Mouse (Mus musculus) naive thymus-derived CD4-positive, alpha-beta T cell, adult 2 months (primary cell): Measurements from ENCODE around the gene Clec16a.

Source experiments
- DNase-seq: peaks from one replicate; pipeline ENCODE4 v3.0.0-alpha.2; 2011; ENCODE audit warnings: low read depth

Clec16a gene

DNA sequence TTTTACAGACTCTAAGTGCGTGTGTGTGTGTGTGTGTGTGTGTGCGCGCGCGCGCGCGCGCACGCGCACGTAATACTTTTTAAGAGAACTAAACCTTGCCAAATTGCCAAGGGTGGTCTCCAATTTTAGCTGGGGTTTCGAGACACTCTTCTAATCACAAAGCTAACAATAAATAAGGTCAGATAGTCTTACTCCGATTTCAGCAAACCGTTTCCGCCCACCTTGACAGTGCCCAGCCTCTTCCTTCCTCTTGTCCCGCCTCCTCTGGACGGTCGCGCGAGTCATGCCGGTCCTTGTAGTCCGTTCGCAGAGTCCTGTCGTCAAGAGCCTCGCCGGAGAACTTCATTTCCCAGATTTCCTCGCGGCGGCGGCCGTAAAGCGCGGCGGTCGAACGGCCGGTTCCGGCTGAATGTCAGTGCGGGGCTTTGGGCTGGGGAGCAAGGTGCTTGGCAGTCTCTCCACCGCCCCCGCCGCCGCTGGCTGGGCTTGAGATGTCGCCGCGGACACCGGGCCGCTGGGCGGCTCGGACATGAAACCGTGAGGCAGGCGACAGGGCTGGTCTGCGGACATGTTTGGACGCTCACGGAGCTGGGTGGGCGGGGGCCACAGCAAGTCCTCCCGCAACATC, at the start of gene Clec16a:
TSS of gene Clec16a (plus strand) at position 345 of the 628 bp plus-strand sequence.
- peak; percentile 96 for DNase-seq

DNA sequence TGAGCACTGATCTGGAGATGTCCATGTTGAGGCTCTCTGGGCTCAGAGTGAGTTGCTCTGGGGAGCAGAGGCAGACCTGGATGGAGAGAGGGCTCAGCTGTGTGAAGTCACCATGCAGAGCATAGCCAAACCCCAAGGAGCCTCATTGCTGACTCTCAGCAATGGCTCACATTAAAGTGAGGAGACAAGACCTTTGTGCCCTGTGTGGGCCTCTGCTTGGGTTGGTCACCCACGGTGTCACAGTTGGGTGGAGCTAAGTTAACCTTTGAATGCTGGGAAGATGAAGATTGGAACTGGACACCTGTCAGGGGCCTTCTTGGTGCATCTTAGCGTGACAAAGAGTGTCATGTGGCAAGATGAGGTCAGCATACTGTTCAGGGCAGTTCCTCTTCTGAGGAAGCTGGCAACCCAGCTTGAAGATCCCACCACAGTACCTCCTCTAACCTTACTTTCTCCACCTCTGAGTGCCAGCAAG, 49.3 kb upstream of the Clec16a start:
- no peak for DNase-seq

DNA sequence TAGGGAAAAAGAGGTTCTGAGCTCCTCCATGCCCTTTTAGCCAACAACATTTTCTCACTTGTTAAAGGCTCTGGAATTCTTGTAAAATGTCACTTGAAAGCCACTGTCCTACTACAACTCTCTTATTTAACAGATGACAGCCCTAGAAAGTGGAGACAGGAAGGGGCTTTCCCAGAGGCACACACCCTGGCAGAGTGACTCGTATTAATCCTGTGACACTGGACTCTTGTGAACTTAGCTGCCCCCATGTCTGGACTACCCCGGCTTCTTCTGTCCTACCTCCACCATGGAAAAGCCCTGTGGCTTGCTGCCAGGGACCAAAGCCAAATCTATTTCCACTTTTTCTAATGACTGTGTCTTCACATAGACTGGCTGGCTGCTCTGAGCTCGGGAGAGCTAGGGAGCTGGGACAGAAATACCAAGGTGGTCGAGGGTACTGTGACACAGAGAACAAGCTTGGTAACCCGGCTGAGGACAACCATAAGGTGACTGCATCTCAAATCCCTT, 47.0 kb upstream of the Clec16a start:
- DNase-seq = no peak

DNA sequence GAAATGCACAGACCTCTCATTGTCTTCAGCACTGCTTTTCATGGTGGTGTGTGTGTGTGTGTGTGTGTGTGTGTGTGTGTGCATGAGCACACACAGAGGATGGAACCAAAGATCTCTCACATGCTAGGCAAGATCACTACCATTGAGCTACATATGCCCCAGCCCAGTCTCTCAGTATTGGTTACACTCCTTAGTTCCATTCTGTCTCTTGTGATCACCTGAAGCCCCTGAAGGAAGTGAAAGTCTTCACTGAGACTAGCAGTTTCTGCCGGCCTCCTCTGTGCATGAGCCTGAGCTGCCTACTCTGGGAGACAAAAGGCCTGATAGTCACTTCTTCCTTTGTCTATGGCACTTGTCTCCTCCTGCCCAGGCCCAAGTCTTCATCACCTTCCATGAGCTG, 46.0 kb upstream of the Clec16a start:
- no peak for DNase-seq

DNA sequence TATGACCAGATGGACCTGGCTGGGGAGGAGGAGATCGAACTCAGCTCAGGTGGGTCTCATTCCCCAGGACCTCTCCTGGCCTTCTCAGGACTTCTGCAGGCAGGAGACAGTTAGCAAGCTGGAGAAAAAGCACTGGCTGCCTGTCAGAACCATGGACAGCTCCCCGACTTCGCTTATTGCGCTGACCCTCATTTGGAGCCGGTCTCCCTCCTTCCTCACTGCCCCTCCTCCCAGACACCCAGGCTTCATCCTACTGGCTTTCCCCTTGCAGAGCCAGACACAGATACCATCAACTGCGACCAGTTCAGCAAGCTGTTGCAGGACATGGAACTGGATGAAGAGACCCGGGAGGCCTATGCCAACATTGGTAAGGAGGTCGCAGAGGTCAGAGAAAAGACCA, 43.3 kb upstream of the Clec16a start:
- DNase-seq = no peak

DNA sequence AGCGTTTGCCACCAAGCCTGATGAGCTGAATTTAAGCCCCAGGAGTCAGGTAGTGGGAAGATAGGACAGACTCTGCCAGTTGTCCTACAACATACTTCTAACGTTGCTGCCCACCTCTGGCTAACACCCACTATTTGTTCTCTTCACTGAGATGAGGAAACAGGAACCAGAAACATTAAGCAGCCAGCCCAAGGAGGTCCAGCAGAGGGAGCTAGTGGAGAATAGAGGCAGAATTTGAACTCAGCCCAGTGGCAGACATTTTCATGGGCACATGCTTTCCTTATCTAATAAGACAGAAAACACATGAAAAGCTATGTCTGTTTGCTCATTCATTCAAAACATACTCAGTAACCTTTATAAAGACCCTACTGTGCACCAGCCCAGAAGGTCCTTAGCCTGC, 42.1 kb upstream of the Clec16a start:
- no peak for DNase-seq

DNA sequence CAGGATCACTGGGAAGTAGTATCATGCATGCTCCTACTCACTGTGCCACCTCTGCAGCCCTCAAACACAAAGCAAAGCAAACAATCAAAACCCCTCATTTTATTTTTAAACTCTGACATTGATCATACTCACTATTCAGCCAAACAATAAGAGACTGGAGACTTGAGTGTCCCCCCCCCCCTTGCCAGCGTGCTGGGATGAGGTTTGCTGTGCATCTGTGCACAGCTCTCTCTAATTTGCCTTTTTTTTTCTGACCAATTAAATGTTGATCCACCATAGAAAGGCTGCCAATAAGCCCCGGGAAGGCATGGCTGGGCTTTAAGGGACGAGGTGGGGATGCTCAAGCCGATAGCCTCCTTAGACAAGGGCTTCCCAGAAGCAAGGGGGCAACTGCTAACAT, 37.7 kb upstream of the Clec16a start:
- DNase-seq = no peak

DNA sequence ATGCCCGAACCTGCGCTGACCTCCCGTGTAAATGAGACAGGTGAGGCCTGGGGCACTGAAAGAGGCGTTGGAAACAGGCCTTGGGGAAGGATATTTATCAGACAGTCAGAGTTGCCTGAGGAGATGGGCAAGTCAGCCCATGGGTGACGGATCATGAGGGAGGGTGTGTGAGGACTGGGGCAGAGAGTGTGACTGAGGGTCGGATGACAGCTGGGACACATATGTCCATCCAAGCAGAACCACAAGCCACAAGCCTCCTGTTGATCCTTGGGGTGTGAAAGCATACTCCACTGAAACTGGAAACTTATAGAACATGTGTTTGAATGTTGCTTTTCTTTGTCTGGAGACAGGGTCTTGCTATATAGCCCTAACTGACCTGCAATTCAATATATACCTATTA, 36.4 kb upstream of the Clec16a start:
- DNase-seq = no peak

DNA sequence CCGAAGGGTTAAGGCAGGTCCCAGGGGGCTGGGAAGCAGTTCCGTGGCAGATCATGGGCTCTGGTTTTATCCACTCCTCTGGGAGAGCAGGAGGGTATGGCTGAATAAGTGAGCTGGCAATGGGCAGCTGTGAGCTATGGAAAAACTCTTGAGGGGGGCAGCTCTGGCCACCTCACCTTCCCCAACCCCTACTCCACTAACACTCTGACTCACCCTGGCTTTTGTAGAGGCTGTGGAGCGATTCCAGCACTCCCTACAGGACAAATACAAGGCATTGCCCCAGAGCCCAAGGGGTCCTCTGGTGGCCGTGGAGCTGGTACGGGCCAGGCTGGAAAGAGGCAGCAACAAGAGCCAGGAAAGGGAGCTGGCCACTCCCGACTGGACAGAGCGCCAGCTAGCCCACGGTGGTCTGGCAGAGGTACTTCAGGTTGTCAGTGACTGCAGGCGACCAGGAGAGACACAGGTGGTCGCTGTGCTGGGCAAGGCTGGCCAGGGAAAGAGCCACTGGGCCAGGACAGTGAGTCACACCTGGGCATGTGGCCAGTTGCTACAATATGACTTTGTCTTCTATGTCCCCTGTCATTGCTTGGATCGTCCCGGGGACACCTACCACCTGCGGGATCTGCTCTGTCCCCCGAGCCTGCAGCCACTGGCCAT, 34.5 kb upstream of the Clec16a start:
- no peak for DNase-seq

DNA sequence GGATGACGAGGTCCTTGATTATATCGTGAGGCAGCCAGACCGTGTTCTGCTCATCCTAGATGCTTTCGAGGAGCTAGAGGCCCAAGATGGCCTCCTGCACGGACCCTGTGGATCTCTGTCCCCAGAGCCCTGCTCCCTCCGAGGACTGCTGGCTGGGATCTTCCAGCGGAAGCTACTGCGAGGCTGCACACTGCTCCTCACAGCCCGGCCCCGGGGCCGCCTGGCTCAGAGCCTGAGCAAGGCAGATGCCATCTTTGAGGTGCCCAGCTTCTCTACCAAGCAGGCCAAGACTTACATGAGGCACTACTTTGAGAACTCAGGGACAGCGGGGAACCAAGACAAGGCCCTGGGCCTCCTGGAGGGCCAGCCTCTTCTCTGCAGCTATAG, 34.0 kb upstream of the Clec16a start:
- no peak for DNase-seq

DNA sequence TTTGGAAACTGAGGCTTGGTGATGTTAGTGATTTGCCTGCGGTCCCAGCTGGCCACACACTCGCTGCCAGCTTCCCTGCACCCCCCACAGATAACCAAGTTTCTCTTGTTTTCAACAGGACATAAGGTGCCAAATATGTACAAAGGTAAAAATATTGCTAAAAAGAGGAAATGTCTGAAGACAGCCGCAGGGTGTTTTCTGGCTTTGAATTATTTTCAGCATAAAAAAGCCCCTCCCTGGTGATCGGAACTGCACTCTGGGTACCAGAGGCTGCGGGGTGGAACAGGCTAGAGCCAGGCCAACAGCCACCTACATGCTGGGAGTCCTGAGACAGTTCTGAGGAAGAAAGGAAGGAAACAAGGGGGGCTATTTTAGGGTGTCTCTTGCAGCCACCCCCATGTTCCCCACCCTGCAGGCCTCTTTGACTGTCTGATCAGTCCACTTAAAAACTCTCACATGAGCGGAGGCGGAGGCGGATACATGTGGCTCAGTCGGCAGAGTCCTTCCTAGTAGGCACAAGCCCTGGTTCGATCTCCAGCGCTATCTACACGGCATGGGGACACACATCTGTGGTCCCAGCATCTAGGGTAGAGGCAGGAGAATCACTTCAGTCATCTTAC, 29.1 kb upstream of the Clec16a start:
- no peak for DNase-seq

DNA sequence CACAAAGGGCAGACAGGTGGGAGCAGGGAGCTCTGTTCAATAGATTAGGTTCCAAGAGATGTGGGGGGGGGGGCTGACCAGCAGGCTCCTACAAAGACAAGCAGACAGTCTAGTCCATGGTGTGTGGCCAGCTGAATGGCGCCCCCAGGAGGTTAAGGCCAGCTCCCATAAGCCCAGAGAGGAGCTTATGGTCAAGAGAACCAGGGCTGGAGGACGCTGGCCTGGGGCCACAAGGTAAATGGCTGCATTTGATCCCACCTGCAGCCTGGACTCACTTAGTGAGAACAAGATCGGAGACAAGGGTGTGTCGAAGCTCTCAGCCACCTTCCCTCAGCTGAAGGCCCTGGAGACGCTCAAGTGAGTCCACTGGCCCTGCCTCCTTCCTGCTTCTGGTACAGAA, 27.1 kb upstream of the Clec16a start:
- DNase-seq = no peak

DNA sequence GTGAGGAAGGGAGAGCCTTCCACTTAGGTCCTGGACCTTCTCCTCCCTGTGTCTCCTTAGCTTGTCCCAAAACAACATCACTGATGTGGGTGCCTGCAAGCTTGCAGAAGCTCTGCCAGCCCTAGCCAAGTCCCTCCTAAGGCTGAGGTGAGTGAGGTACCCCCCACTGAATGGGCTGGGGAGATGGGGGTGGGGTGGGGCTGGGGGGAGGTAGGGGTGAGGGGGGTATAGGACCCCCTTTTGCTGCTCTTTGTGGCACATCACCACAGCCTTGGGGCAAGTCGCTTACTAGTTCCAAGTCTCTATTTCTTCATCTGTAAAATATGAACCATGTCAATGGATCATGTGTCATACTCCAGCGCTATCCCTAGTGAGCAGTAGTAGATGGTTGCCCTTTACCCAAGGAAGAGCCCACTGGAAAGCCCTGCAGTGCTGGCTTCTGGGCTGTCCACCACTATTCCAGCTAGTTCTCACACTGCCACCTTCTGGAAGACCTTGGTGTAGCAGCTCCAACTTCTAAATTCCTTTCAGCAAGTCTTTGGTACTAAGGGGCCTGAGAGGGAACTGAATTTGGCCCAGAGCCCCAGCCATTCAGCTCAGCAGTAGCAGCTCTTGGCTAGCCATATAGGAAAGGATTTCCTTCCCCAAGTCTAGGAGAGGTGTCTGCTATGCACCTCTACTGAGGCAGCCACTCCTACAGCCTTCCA, 24.1 kb upstream of the Clec16a start:
- DNase-seq = peak; percentile 78

DNA sequence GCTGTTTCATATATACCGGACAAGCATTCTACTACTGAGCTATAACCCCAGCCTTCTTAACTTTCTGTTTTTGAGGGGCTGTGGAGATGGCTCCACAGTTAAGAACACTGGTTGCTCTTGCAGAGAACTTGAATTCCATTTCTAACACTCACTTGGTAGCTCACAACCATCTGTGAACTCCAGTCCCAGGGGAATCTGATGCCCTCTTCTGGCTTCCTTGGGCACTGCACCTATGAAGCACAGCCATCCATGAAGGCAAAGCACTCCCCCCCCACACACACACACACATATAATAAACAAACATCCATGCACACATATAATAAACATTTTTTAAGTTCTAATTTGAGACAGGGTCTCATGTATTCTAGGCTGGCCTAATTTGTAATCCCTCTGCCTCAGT, 22.3 kb upstream of the Clec16a start:
- peak; percentile 74 for DNase-seq

DNA sequence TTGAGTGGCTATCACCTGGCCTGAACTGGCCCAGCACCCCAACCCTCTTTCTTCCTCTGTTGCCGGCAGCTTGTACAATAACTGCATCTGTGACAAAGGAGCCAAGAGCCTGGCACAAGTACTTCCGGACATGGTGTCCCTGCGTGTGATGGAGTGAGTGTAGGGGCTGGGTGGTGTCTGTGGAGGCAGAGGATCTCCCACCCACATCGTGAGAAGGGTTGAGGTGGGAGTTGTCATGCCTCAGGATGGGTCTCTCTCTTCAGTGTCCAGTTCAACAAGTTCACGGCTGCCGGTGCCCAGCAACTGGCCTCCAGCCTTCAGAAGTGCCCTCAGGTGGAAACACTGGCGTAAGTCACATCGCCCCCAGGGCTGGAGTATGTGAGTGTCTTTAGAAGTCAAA, 21.5 kb upstream of the Clec16a start:
- DNase-seq = no peak

DNA sequence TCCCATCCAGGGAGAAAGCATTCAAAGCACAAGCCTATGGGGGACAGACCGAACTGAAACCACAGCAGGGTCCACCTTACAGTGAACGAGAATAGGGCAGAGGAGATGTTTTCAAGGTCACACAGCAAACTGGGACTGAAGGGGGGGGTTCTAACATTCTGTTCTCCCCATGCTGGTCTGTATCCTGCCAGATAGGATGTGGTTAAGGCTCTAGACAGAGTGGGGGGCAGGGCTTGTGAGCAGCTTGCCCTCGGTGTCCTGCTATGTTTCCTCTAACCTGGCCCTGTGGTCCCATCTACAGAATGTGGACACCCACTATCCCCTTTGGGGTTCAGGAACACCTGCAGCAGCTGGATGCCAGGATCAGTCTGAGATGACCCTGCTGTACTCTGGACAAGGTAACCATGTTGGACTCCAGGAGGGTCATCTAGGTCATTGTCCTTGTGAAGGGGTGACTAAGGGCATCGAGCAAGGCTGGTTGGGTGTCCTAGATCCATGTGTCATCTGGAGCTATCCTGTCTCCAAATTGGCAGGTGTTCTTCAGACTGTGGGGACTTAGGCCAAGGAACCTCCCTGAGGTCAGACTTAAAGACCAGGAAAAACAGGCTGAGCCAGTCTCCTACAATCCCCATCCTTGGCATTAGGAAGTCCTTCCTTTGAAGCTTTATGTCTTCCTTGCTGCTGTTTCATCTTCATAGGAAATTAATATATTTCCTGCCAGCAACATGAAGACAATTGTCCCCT, 20.1 kb upstream of the Clec16a start:
- peak; percentile 39 for DNase-seq

DNA sequence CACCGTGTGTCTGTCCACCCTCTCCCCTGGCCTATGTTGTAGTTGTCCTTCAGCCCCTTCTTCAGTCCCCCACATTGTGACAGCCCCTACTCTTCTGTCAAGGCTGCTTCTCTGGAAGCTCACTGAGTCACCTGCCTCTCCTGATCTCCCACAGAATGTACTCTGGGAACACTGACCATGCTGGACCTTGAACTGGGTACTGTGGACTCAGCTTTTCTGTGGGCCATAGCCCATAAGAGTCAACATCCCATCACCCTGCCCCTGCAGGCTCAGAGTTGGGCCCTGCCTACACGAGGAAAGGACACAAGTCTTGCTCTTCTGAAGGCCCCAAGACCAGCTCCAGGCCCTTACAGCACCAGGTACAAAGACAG, 19.5 kb upstream of the Clec16a start:
- no peak for DNase-seq

DNA sequence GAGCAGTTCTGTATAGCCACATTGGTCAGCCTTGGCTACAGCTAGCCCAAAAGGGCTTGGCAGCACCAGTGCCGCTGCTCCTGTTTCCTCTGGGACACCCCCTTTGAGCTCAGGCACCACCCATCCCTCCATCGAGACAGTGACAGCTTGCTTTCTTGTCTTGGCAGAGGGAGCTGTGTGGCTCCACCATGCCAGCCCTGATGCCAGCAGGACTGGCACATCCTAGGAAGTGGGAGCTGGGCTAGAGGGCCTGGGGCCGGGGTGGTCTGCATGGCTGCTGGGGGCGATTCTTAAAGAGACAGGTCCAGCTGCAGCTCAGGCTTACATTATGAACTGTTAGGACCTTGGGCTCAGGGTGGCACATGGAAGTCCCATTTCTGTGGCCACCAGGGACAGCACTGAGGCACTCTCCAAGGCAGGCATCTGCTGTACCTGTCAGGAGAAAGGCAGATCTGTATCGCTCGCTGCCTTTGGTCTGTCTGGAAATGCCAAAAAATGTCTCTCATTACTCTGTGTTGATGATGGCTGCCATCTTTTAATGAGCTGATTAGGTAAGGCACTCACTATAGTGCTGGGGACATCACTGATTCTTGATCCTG, 18.0 kb upstream of the Clec16a start:
- no peak for DNase-seq

DNA sequence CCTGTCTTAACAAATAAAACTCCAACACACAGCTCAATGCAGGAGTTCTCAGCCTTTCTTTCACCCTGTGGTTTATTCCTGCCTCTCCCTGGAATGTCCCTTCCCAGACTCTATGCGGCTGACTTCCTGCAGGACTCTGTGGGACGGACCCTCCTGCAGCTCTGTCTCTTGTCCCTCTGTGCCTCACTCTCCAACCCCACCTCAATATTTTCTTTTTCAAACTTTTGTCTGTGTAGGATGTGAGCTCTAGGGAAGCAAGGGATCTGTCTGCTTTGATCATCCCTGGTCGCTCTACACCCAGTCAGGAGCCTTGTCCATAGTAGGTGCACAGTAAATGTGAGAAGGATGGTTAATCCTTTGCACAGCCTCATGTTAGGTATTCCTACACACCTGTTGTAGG, 16.8 kb upstream of the Clec16a start:
- DNase-seq = no peak

DNA sequence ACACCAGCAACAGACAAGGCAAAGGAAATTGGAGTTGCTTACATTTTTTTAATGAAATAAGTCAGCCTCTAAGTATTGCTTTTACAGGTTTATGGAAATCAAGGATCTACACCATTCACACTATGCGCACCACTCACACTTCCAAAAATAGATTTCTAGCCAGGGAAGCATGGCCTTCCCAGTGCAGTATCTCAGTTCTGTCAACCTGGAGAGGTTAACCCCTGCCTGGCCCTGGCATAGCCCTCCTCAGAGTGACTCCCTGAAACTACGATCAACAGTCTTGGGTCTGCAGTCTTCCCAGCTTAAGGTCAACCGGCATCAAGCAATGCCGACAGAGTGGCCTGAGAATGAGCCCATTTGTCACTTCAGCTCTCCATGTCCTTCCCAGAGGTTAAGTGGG, 15.0 kb upstream of the Clec16a start:
- DNase-seq = no peak

DNA sequence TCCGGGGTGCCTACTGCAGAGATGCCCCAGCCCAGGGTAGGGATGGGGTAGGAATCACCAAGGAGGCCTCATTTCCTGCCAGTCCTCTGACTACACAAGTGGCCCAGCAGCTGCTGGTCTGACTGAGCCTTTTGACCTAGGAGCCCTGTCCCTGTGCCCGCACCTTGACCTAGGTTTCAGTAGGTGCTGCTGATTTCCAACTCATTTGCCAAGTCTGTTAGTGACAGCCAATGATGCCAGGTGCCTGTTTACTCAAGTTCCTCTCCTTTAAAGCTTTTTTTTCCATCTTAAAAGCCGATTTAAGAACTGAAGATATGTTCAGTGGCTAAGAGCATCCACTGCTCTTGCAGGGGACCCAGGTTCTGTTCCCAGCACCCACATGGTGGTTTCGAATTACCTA, 11.4 kb upstream of the Clec16a start:
- DNase-seq = no peak

DNA sequence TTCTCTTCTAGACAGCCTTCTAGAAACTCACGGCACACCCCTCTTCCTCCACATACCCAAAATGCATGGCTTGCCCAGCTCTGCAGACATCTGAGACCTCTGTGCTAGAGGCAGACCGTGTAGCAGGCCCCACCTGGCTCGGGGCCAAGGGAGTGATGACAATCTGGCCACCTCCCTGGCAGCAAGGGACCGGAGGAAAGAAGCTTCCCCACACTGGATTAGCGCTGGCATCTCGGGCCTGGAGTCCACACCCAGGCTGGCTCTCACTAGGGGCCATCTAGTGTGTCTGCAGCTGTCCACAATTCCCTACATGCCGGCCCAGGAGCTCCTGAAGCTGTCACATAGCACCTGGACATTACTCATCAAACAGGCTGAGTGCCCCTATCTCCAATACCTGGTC, 10.6 kb upstream of the Clec16a start:
- no peak for DNase-seq
